Mouse (Mus musculus) intestine, postnatal 0 days (tissue): ENCODE measurements around the gene Golga5. TPM values are rescaled to one million over a fixed set of nuclear protein-coding genes. Genes with fewer than 3 reads are reported as not detected.

ENCODE experiments used
- ATAC-seq: fragments of 200-750 bp; cut with Nextera tagmentation; 2 replicates; pipeline ENCODE4 v1.8.0; 2017; ENCODE audit warnings: mild to moderate bottlenecking, moderate TSS enrichment, moderate library complexity
- H3K27ac ChIP-seq: fragments of 300-500 bp; sonication (generic); 2 replicates; pipeline ENCODE4 v1.5.1; 2014; ENCODE audit warnings: mild to moderate bottlenecking, low read depth, low read length, moderate library complexity
- H3K27me3 ChIP-seq: fragments of 300-500 bp; sonication (generic); replicated peaks from 2 replicates; pipeline ENCODE4 v1.6.1; 2014; ENCODE audit warnings: low read length, mixed read lengths; ENCODE audit not compliant: control insufficient read depth, insufficient read depth
- H3K36me3 ChIP-seq: fragments of 300-500 bp; sonication (generic); 2 replicates; pipeline ENCODE4 v1.6.1; 2014; ENCODE audit warnings: mild to moderate bottlenecking, moderate library complexity; ENCODE audit not compliant: control insufficient read depth, insufficient read depth
- H3K4me1 ChIP-seq: fragments of 300-500 bp; sonication (generic); replicated peaks from 2 replicates; pipeline ENCODE4 v1.6.1; 2014; ENCODE audit warnings: antibody characterized with exemption, low read length, mixed read lengths; ENCODE audit not compliant: control insufficient read depth, insufficient read depth
- H3K4me2 ChIP-seq: fragments of 300-500 bp; sonication (generic); replicated peaks from 2 replicates; pipeline ENCODE4 v1.6.1; 2014; ENCODE audit warnings: low read depth, mild to moderate bottlenecking, moderate library complexity
- H3K4me3 ChIP-seq: fragments of 300-500 bp; sonication (generic); 2 replicates; pipeline ENCODE4 v1.5.1; 2014; ENCODE audit warnings: low read depth, low read length
- H3K9ac ChIP-seq: fragments of 300-500 bp; sonication (generic); 2 replicates; pipeline ENCODE4 v1.6.1; 2014; ENCODE audit warnings: mild to moderate bottlenecking, low read depth, low read length
- H3K9me3 ChIP-seq: fragments of 300-500 bp; sonication (generic); 2 replicates; pipeline ENCODE4 v1.6.1; 2016; ENCODE audit warnings: mixed run types; ENCODE audit not compliant: control insufficient read depth
- CTCF ChIP-seq: sonication (generic); IDR thresholded peaks from 2 replicates; pipeline ENCODE4 v1.5.1; 2016; ENCODE audit warnings: low read depth, mild to moderate bottlenecking, control low read depth, antibody characterized with exemption, moderate library complexity
- WGBS: fragments of 180-500 bp; shearing (Covaris S2); extraction: QIAGEN DNeasy Blood & Tissue Kit; methylation state at CpG from one replicate; pipeline ENCODE4 v1.1.7; 2014; 5-methylcytosine and 5-hydroxymethylcytosine counted together
- polyA plus RNA-seq: library from polyadenylated mRNA; unstranded; fragments of >200 nt; fragmentation: Nextera tagmentation; extraction: Ambion mirVana; gene quantifications from 2 replicates; pipeline ENCODE4 v1.2.1, GENCODE M21; 2015

Gene Golga5
- polyA plus RNA-seq, 1 experiment from 2014 or later = 36.1 TPM

DNA sequence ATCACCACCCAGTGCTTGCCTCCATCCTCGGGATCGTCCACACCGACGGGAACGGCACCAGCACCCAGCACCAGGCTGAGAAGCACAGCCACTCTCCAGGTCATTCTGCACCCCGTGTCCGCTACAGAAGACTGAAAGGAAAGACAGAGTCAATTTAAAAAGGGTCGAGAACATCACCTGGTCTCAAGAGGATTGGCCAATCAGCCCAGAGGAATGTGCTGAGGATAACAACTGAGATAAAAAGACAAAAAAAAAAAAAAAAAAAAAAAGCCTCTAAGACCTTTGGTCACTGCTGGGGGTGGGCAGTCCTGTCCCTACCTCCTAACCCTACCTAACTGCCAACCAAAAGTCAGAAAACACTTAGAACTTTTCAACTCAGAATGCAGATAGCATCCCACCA lies 45.3 kb upstream of the Golga5 start:
- Histone ChIP-seq H3K36me3 (no peaks in the 10 kb centered on the region; the same call in 1 of the 2 replicates), H3K4me2 (0 out of 2 replicates have a peak overlapping the region, but pooled peaks have one; percentile 17), H3K27ac (no peak overlapping the region), H3K4me3 (no peak overlapping the region), H3K9me3 (no peaks in the 10 kb centered on the region), H3K27me3 (no peaks in the 10 kb centered on the region), H3K9ac (no peak overlapping the region), H3K4me1 (0 out of 2 replicates have a peak, but pooled peaks cover 3% of the 10 kb centered on the region)
- no peak for ATAC-seq
- WGBS = 80% methylated on average over 8 of the region's 8 CpGs
- TF ChIP-seq CTCF = no peak

- WGBS = 31% methylated on average over 2 of the region's 2 CpGs
Observed at GRCm38 (mm10) chr12:102424456-102424855, 44.5 kb upstream of the Golga5 start.

GRCm38 (mm10) chr12:102425048-102425578 lies 43.8 kb upstream of the Golga5 start:
- no peak overlapping the region for H3K4me3 ChIP-seq
- whole genome bisulfite sequencing = 72% methylated on average over 4 of the region's 4 CpGs
- no peak overlapping the region for H3K27ac ChIP-seq
- no peak overlapping the region for H3K4me2 ChIP-seq
- no peak for TF ChIP-seq CTCF
- ATAC-seq = no peak
- no peak overlapping the region for H3K9ac ChIP-seq
- no peaks in the 10 kb centered on the region; the same call in 1 of the 2 replicates for H3K36me3 ChIP-seq
- no peaks in the 10 kb centered on the region for H3K9me3 ChIP-seq
- H3K4me1 ChIP-seq = 0 out of 2 replicates have a peak, but pooled peaks cover 3% of the 10 kb centered on the region
- H3K27me3 ChIP-seq = no peaks in the 10 kb centered on the region

More at GRCm38 (mm10) chr12:102424456-102424855, 44.5 kb upstream of the Golga5 start:
- H3K9ac ChIP-seq = no peak overlapping the region
- no peak overlapping the region for H3K4me3 ChIP-seq
- no peaks in the 10 kb centered on the region for H3K9me3 ChIP-seq
- H3K27ac ChIP-seq = no peak overlapping the region
- no peaks in the 10 kb centered on the region for H3K27me3 ChIP-seq
- H3K36me3 ChIP-seq = no peaks in the 10 kb centered on the region; the same call in 1 of the 2 replicates
- no peak overlapping the region for H3K4me2 ChIP-seq
- 0 out of 2 replicates have a peak, but pooled peaks cover 3% of the 10 kb centered on the region for H3K4me1 ChIP-seq
- no peak for TF ChIP-seq CTCF
- no peak for ATAC-seq

DNA sequence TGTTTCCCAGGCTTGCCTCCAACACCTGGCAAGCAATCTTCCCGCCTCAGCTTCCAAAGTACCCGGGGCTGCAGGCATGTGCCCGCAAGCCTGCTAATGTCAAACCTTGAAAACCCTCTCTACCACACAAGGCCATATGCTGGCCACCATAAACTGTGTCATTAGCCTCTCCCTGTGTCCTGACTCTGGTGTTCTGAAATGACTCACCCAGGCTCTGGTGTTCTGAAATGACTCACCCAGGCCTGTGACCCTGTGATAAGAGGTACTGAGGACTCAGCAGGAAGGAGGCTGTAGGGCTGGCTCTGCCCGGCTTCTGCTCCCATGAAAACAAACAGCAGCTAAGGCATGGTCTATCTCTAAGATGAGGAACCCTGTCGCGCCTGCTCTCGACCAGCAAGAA lies 42.6 kb upstream of the Golga5 start:
- no peak for TF ChIP-seq CTCF

GRCm38 (mm10) chr12:102429656-102430055 lies 39.3 kb upstream of the Golga5 start:
- ATAC-seq = no peak
- 0 out of 2 replicates have a peak, but pooled peaks cover 7% of the 10 kb centered on the region for H3K4me1 ChIP-seq
- no peak overlapping the region for H3K4me2 ChIP-seq
- no peaks in the 10 kb centered on the region for H3K36me3 ChIP-seq
- H3K27ac ChIP-seq = no peak overlapping the region
- H3K27me3 ChIP-seq = no peaks in the 10 kb centered on the region
- no peaks in the 10 kb centered on the region for H3K9me3 ChIP-seq
- WGBS = 89% methylated on average over 5 of the region's 5 CpGs
- H3K9ac ChIP-seq = no peak overlapping the region
- H3K4me3 ChIP-seq = no peak overlapping the region
- no peak for TF ChIP-seq CTCF

More for the DNA sequence above, 42.6 kb upstream of the Golga5 start:
- H3K27me3 ChIP-seq = no peaks in the 10 kb centered on the region
- H3K27ac ChIP-seq = peak overlapping the region; percentile 62
- WGBS = 68% methylated on average over 7 of the region's 7 CpGs
- H3K36me3 ChIP-seq = no peaks in the 10 kb centered on the region; the same call in 1 of the 2 replicates
- no peaks in the 10 kb centered on the region for H3K9me3 ChIP-seq
- 0 out of 2 replicates have a peak, but pooled peaks cover 3% of the 10 kb centered on the region for H3K4me1 ChIP-seq
- no peak overlapping the region for H3K4me3 ChIP-seq
- peak; percentile 94 for ATAC-seq
- no peak overlapping the region for H3K9ac ChIP-seq
- no peak overlapping the region for H3K4me2 ChIP-seq

- Histone ChIP-seq H3K4me1 (0 out of 2 replicates have a peak, but pooled peaks cover 4% of the 10 kb centered on the region), H3K36me3 (no peaks in the 10 kb centered on the region), H3K9ac (no peak overlapping the region), H3K9me3 (no peaks in the 10 kb centered on the region), H3K27me3 (no peaks in the 10 kb centered on the region), H3K4me2 (no peak overlapping the region), H3K4me3 (no peak overlapping the region), H3K27ac (no peak overlapping the region)
- ATAC-seq = no peak
- 78% methylated on average over 4 of the region's 4 CpGs for WGBS
- TF ChIP-seq CTCF = no peak
Observed at GRCm38 (mm10) chr12:102430228-102430627, 38.7 kb upstream of the Golga5 start.
